Mouse (Mus musculus) testis, adult 2 months (tissue): ENCODE data around the gene Kif6.

ENCODE experiments used
- CTCF ChIP-seq: fragments of 200-500 bp; IDR thresholded peaks from 2 replicates; pipeline ENCODE4 v1.5.1; 2012; ENCODE audit warnings: low read depth, mild to moderate bottlenecking, inconsistent platforms, low read length, moderate library complexity; ENCODE audit not compliant: control insufficient read depth, insufficient read depth, insufficient replicate concordance
- POLR2A ChIP-seq: fragments of 200-500 bp; IDR thresholded peaks from 2 replicates; pipeline ENCODE4 v1.6.1; 2012; ENCODE audit warnings: low read depth, mild to moderate bottlenecking, inconsistent platforms, low read length, moderate library complexity; ENCODE audit not compliant: control insufficient read depth

DNA sequence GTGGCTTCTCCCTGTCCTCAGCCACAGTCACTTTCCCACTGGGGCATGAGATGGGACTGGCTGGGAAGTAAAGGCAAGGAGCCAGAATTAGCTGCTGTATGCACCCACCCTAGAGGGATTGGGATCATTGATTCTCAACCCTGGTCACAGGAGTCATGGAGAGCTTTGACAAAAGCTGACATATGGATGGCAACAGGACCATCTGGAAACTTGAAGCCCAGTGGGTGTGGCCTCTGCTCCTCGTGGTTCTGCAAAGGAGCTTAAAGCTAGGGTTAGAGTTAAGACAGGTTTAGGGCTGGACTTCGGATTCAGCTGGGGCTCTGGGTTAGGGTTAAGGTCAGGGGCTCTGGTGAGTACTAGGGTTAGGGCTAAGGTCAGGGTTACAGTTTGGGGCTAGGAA is 69.2 kb downstream of the Kif6 start:
- TF ChIP-seq CTCF (no peak), POLR2A (no peak)
